Mouse (Mus musculus) midbrain, embryonic 14.5 days (tissue): ENCODE results near the gene Adgrb2. TPM values are rescaled to one million over a fixed set of nuclear protein-coding genes. Genes with fewer than 3 reads are reported as not detected.

Source experiments
- ATAC-seq: fragments of 200-750 bp; cut with Nextera tagmentation; 2 replicates; pipeline ENCODE4 v1.8.0; 2017; ENCODE audit warnings: moderate number of reproducible peaks, moderate library complexity; ENCODE audit not compliant: low FRiP score, low TSS enrichment
- DNase-seq: peaks from one replicate; pipeline ENCODE4 v3.0.0-alpha.2; 2015
- H3K27ac ChIP-seq: fragments of 300-500 bp; sonication (generic); replicated peaks from 2 replicates; pipeline ENCODE4 v1.5.1; 2014; ENCODE audit warnings: mild to moderate bottlenecking, low read depth, low read length, moderate library complexity
- H3K27me3 ChIP-seq: fragments of 300-500 bp; sonication (generic); 2 replicates; pipeline ENCODE4 v1.6.1; 2014; ENCODE audit warnings: low read length, control low read depth, mixed read lengths; ENCODE audit not compliant: control insufficient read depth, insufficient read depth
- H3K36me3 ChIP-seq: fragments of 300-500 bp; sonication (generic); 2 replicates; pipeline ENCODE4 v1.6.1; 2014; ENCODE audit warnings: low read length, control low read depth; ENCODE audit not compliant: control insufficient read depth, insufficient read depth
- H3K4me1 ChIP-seq: fragments of 300-500 bp; sonication (generic); 2 replicates; pipeline ENCODE4 v1.6.1; 2014; ENCODE audit warnings: mild to moderate bottlenecking, antibody characterized with exemption, low read length, control low read depth; ENCODE audit not compliant: control insufficient read depth, insufficient read depth
- H3K4me2 ChIP-seq: fragments of 300-500 bp; sonication (generic); 2 replicates; pipeline ENCODE4 v1.6.1; 2014; ENCODE audit warnings: mild to moderate bottlenecking, low read length, moderate library complexity
- H3K4me3 ChIP-seq: fragments of 300-500 bp; sonication (generic); replicated peaks from 2 replicates; pipeline ENCODE4 v1.5.1; 2014; ENCODE audit warnings: low read depth, low read length
- H3K9ac ChIP-seq: fragments of 300-500 bp; sonication (generic); replicated peaks from 2 replicates; pipeline ENCODE4 v1.6.1; 2014; ENCODE audit warnings: mild to moderate bottlenecking, low read length, moderate library complexity
- H3K9me3 ChIP-seq: fragments of 300-500 bp; sonication (generic); 2 replicates; pipeline ENCODE4 v1.6.1; 2016; ENCODE audit warnings: low read length, control low read depth, mixed read lengths; ENCODE audit not compliant: control insufficient read depth
- WGBS: fragments of 180-500 bp; shearing (Covaris S2); extraction: QIAGEN DNeasy Blood & Tissue Kit; methylation state at CpG from one replicate; pipeline ENCODE4 v1.1.7; 2014; 5-methylcytosine and 5-hydroxymethylcytosine counted together
- polyA plus RNA-seq: library from polyadenylated mRNA; unstranded; fragments of >200 nt; fragmentation: Nextera tagmentation; extraction: Ambion mirVana; gene quantifications from 2 replicates; pipeline ENCODE4 v1.2.1, GENCODE M21; 2014

Adgrb2 gene
- polyA plus RNA-seq, 1 experiment from 2014 or later, result 15.9 TPM

DNA sequence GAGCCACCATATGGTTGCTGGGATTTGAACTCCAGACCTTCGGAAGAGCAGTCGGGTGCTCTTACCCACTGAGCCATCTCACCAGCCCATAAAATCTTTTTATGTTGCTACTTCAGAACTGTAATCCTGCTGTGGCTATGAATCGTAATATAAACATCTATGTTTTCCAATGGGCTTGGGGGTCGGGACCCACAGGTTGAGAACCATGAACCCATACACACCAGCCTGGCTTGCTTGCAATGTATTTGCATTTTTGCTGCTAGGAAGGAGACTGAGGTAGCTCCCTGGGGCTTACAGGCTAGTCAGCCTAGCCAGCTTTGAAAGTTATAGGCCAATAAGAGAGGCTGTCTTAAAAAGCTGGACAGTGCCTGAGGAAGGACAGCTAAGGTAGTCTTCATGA is 26.1 kb downstream of the Adgrb2 start:
- Histone ChIP-seq H3K27ac (no peak overlapping the region), H3K4me1 (peaks cover 9% of the 10 kb centered on the region; the same call in 1 of the 2 replicates), H3K9me3 (no peaks in the 10 kb centered on the region), H3K4me2 (no peak overlapping the region), H3K9ac (no peak overlapping the region), H3K36me3 (peaks cover 40% of the 10 kb centered on the region), H3K27me3 (no peaks in the 10 kb centered on the region), H3K4me3 (no peak overlapping the region)
- ATAC-seq (no peak), DNase-seq (no peak)
- WGBS, result 94% methylated on average over 4 of the region's 4 CpGs

DNA sequence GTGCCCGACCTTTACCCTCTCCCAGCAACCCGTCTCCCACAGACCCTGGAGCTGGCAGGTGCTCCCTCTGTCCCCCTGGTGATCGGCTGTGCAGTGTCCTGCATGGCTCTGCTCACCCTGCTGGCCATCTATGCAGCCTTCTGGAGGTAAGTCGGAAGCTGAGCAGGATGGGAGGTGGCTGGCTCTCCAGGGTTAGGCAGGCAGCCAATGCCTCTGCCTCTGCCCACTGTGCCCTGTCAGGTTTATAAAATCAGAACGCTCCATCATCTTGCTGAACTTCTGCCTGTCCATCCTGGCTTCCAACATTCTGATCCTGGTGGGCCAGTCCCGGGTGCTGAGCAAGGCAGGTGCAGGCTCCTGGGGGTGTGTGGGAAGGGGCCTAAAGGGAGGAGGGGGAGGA is 27.6 kb downstream of the Adgrb2 start:
- no peaks in the 10 kb centered on the region for H3K9me3 ChIP-seq
- 88% methylated on average over 6 of the region's 6 CpGs for WGBS
- no peak overlapping the region for H3K9ac ChIP-seq
- ATAC-seq, result no peak
- H3K4me1 ChIP-seq, result peaks cover 6% of the 10 kb centered on the region; the same call in 1 of the 2 replicates
- peaks cover 45% of the 10 kb centered on the region for H3K36me3 ChIP-seq
- H3K27me3 ChIP-seq, result no peaks in the 10 kb centered on the region
- H3K4me3 ChIP-seq, result no peak overlapping the region
- DNase-seq, result no peak
- no peak overlapping the region for H3K4me2 ChIP-seq
- no peak overlapping the region for H3K27ac ChIP-seq

DNA sequence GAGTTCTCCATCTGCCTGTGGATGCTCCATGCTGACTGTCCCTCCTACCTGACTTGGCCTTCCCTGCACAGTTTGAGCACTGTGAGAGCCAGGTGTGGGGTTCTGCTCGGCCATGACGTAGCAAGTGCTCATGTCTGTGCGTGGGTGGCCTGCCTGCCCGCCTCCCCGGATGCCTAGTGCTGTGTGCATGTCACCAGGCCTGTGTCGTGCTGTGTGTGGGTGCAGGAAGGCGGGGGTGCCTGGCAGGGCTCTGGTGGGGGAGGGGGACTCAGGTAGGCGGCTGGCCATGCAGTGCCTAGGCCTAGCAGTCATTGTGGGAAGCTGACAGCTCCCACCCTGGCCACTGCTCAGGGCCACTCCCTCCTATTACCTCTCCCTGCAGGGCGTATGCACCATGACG is 28.4 kb downstream of the Adgrb2 start:
- no peak overlapping the region for H3K4me3 ChIP-seq
- no peak overlapping the region for H3K4me2 ChIP-seq
- DNase-seq, result no peak
- peaks cover 6% of the 10 kb centered on the region; the same call in 1 of the 2 replicates for H3K4me1 ChIP-seq
- peaks cover 49% of the 10 kb centered on the region for H3K36me3 ChIP-seq
- 71% methylated on average over 10 of the region's 10 CpGs for WGBS
- H3K27ac ChIP-seq, result no peak overlapping the region
- no peak for ATAC-seq
- H3K27me3 ChIP-seq, result no peaks in the 10 kb centered on the region
- no peak overlapping the region for H3K9ac ChIP-seq
- no peaks in the 10 kb centered on the region for H3K9me3 ChIP-seq

DNA sequence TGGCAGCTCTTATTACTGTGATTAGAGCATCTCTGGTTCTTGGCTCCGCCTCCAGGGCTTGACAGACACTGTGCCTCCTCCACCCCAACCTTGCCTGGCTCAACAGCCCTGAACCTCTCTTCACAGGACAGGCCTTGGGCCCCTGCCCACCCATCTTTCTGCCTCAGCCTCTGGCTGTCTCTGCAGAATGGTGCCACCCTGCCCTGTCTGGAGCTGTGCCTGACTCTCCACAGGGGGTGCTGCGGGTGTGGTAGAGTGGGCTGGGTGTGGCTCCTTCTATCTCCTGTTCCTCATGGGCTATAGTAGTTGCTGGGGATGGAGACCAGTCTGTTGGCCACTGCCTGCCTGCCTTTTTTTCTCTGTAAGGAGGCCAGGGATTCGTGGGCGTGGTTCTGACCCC is 31.3 kb downstream of the Adgrb2 start:
- H3K4me2 ChIP-seq, result no peak overlapping the region
- no peak overlapping the region for H3K9ac ChIP-seq
- H3K36me3 ChIP-seq, result peaks cover 44% of the 10 kb centered on the region
- H3K4me3 ChIP-seq, result no peak overlapping the region
- ATAC-seq (no peak), DNase-seq (no peak)
- WGBS, result 66% methylated on average over 4 of the region's 4 CpGs
- H3K9me3 ChIP-seq, result no peaks in the 10 kb centered on the region
- H3K27me3 ChIP-seq, result no peaks in the 10 kb centered on the region
- H3K27ac ChIP-seq, result no peak overlapping the region
- peaks cover 6% of the 10 kb centered on the region; the same call in 1 of the 2 replicates for H3K4me1 ChIP-seq

DNA sequence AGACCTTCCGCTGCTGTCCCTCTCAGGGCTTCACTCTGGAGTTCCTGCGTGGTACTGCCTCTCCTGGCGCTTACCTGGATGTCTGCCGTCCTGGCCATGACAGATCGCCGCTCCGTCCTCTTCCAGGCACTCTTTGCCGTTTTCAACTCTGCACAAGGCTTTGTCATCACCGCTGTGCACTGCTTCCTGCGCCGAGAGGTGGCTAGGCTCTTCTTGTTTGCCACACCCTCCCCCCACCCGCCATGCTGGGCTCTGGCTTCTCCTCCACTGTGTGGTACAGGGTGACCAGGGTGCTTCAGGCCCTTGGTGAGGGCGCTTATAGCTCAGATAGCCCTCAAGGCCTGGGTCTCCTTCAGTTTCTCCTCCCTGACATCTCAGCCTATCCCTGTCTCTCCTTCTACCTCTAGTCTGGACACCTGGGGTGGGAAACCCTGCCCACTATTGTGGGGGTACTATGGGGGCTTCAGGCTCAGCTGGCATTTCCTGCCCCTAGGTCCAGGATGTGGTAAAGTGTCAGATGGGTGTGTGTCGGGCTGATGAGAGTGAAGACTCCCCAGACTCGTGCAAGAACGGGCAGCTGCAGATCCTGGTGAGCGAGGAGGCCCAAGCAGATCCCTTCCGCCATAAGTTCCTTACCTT is 32.5 kb downstream of the Adgrb2 start:
- Histone ChIP-seq H3K9me3 (no peaks in the 10 kb centered on the region), H3K27ac (no peak overlapping the region), H3K4me3 (no peak overlapping the region), H3K4me1 (peaks cover 6% of the 10 kb centered on the region; the same call in 1 of the 2 replicates), H3K4me2 (no peak overlapping the region), H3K27me3 (no peaks in the 10 kb centered on the region), H3K36me3 (peaks cover 35% of the 10 kb centered on the region), H3K9ac (no peak overlapping the region)
- WGBS, result 85% methylated on average over 18 of the region's 18 CpGs
- DNase-seq, result no peak
- ATAC-seq, result no peak

DNA sequence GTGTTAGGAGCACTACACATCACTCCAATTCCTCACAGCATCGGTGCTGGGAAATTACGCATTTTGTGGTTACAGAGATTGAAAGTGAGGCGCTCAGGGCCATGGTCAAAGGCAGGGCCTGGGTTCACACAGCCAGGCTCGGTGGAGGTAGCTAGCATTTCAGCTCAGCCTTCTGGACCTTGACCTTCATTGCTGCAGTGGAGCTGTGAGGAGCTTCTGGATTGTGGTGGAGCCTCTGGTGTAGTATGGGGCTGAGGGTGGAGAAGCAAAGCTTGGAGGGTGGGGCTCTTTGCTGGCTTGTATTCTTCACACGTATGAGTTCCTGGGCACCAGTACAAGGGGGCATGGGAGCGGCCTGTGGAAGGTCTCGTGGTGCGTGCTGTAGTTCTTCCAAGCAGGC is 38.3 kb downstream of the Adgrb2 start:
- Histone ChIP-seq H3K4me1 (peaks cover 8% of the 10 kb centered on the region), H3K9me3 (no peaks in the 10 kb centered on the region), H3K27ac (no peak overlapping the region), H3K36me3 (peaks cover 20% of the 10 kb centered on the region), H3K4me3 (no peak overlapping the region), H3K27me3 (no peaks in the 10 kb centered on the region), H3K4me2 (no peak overlapping the region), H3K9ac (no peak overlapping the region)
- no peak for DNase-seq
- no peak for ATAC-seq
- 87% methylated on average over 8 of the region's 8 CpGs for WGBS

DNA sequence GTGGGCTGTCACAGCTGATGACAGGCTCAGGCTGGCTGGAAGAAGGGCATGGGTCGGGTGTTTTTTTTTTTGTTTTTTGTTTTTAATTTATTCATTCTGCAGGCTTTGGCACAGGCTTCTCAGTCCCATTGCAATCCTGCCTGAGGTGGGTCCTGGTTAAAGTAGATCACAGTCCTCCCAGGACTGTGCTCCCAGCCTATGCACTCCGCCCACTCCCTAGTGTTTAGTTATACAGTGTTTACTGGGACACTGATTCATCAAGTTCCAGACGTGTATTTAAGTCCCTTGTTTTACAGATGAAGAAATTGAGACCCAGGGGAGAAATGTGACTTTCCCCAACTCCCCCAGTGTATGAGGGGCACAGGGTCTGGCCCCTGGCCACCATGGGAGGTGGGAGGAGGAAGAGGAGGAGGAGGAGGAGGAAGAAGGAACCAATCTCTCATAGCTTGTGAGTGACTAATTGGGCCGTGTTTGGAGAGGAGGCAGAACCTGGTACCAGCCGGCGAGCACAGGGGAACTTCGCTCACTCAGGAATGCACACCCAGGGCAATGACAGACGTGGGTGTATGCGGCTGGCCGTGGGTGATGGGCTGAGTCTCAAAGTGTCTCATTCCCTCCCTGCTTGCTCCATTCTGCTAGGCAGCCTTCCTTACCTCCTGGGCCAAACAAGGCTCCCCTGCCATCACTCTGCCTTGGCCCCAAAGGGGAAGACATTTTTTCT is 39.0 kb downstream of the Adgrb2 start:
- H3K4me3 ChIP-seq, result no peak overlapping the region
- H3K4me2 ChIP-seq, result no peak overlapping the region
- no peaks in the 10 kb centered on the region for H3K9me3 ChIP-seq
- peaks cover 15% of the 10 kb centered on the region for H3K36me3 ChIP-seq
- no peak for ATAC-seq
- H3K9ac ChIP-seq, result no peak overlapping the region
- no peak overlapping the region for H3K27ac ChIP-seq
- H3K27me3 ChIP-seq, result no peaks in the 10 kb centered on the region
- H3K4me1 ChIP-seq, result peaks cover 13% of the 10 kb centered on the region
- no peak for DNase-seq
- WGBS, result 77% methylated on average over 10 of the region's 10 CpGs

DNA sequence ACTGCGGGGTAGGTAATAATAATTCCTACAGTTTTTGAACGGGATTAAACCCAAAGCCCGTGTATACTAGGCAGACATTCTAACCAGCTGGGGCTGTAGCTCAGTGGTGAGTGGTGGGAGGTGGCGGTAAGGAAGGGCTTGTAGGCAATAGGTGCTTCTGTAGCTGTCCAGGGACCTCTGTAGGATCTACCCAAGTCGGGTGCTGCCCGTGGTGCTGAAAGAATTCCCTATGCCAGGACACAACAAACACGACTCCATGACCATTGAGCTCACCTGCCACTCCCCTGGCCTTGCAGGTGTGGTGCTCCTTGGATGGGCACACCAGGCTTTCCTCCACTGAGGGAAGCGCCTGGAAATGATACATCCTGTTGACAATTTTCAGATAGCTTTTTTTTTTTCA is 40.9 kb downstream of the Adgrb2 start:
- Histone ChIP-seq H3K27me3 (no peaks in the 10 kb centered on the region), H3K4me3 (no peak overlapping the region), H3K9me3 (no peaks in the 10 kb centered on the region), H3K36me3 (peaks cover 4% of the 10 kb centered on the region), H3K4me1 (peaks cover 13% of the 10 kb centered on the region), H3K4me2 (no peak overlapping the region), H3K9ac (no peak overlapping the region), H3K27ac (no peak overlapping the region)
- DNase-seq (no peak), ATAC-seq (no peak)
- WGBS, result 59% methylated on average over 8 of the region's 8 CpGs

DNA sequence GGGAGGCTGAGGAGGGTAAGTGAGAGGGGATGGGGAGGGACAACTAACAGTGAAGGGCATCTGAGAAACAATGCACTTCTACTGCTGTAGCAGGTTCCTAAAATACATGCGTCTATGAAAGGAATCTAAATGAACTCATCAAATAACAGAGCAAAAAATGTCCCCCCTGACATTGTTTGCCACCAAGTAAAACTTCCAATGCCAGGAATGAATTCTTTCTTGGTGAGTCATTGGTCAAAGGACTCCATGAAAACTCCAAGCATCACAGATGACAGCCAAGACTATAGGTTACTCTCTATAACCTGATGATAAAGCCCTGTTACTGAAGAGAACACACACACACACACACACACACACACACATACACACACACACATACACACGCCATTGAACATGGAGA is 46.5 kb downstream of the Adgrb2 start:
- no peaks in the 10 kb centered on the region for H3K36me3 ChIP-seq
- H3K27ac ChIP-seq, result no peak overlapping the region
- H3K4me1 ChIP-seq, result peaks cover 29% of the 10 kb centered on the region
- WGBS, result 92% methylated on average over 2 of the region's 2 CpGs
- no peak overlapping the region for H3K4me2 ChIP-seq
- DNase-seq (no peak), ATAC-seq (no peak)
- no peak overlapping the region for H3K9ac ChIP-seq
- H3K27me3 ChIP-seq, result no peaks in the 10 kb centered on the region
- H3K9me3 ChIP-seq, result no peaks in the 10 kb centered on the region
- H3K4me3 ChIP-seq, result no peak overlapping the region
